Mouse (Mus musculus) midbrain, embryonic 14.5 days (tissue): ENCODE results near the gene Ahctf1. TPM values are rescaled to one million over a fixed set of nuclear protein-coding genes. Genes with fewer than 3 reads are reported as not detected.

Experiments
- ATAC-seq: fragments of 200-750 bp; cut with Nextera tagmentation; 2 replicates; pipeline ENCODE4 v1.8.0; 2017; ENCODE audit warnings: moderate number of reproducible peaks, moderate library complexity; ENCODE audit not compliant: low FRiP score, low TSS enrichment
- DNase-seq: peaks from one replicate; pipeline ENCODE4 v3.0.0-alpha.2; 2015
- H3K27ac ChIP-seq: fragments of 300-500 bp; sonication (generic); replicated peaks from 2 replicates; pipeline ENCODE4 v1.5.1; 2014; ENCODE audit warnings: mild to moderate bottlenecking, low read depth, low read length, moderate library complexity
- H3K27me3 ChIP-seq: fragments of 300-500 bp; sonication (generic); 2 replicates; pipeline ENCODE4 v1.6.1; 2014; ENCODE audit warnings: low read length, control low read depth, mixed read lengths; ENCODE audit not compliant: control insufficient read depth, insufficient read depth
- H3K36me3 ChIP-seq: fragments of 300-500 bp; sonication (generic); 2 replicates; pipeline ENCODE4 v1.6.1; 2014; ENCODE audit warnings: low read length, control low read depth; ENCODE audit not compliant: control insufficient read depth, insufficient read depth
- H3K4me1 ChIP-seq: fragments of 300-500 bp; sonication (generic); 2 replicates; pipeline ENCODE4 v1.6.1; 2014; ENCODE audit warnings: mild to moderate bottlenecking, antibody characterized with exemption, low read length, control low read depth; ENCODE audit not compliant: control insufficient read depth, insufficient read depth
- H3K4me2 ChIP-seq: fragments of 300-500 bp; sonication (generic); 2 replicates; pipeline ENCODE4 v1.6.1; 2014; ENCODE audit warnings: mild to moderate bottlenecking, low read length, moderate library complexity
- H3K4me3 ChIP-seq: fragments of 300-500 bp; sonication (generic); replicated peaks from 2 replicates; pipeline ENCODE4 v1.5.1; 2014; ENCODE audit warnings: low read depth, low read length
- H3K9ac ChIP-seq: fragments of 300-500 bp; sonication (generic); replicated peaks from 2 replicates; pipeline ENCODE4 v1.6.1; 2014; ENCODE audit warnings: mild to moderate bottlenecking, low read length, moderate library complexity
- H3K9me3 ChIP-seq: fragments of 300-500 bp; sonication (generic); 2 replicates; pipeline ENCODE4 v1.6.1; 2016; ENCODE audit warnings: low read length, control low read depth, mixed read lengths; ENCODE audit not compliant: control insufficient read depth
- WGBS: fragments of 180-500 bp; shearing (Covaris S2); extraction: QIAGEN DNeasy Blood & Tissue Kit; methylation state at CpG from one replicate; pipeline ENCODE4 v1.1.7; 2014; 5-methylcytosine and 5-hydroxymethylcytosine counted together
- polyA plus RNA-seq: library from polyadenylated mRNA; unstranded; fragments of >200 nt; fragmentation: Nextera tagmentation; extraction: Ambion mirVana; gene quantifications from 2 replicates; pipeline ENCODE4 v1.2.1, GENCODE M21; 2014

Gene Ahctf1
- polyA plus RNA-seq, 1 experiment from 2014 or later = 24.2 TPM

GRCm38 (mm10) chr1:179713367-179713766, 90.1 kb downstream of the Ahctf1 start:
- Histone ChIP-seq H3K9ac (no peak overlapping the region), H3K4me1 (no peaks in the 10 kb centered on the region), H3K4me2 (no peak overlapping the region), H3K4me3 (no peak overlapping the region), H3K27me3 (no peaks in the 10 kb centered on the region), H3K9me3 (no peaks in the 10 kb centered on the region), H3K36me3 (no peaks in the 10 kb centered on the region), H3K27ac (no peak overlapping the region)
- WGBS = 85% methylated on average over 3 of the region's 3 CpGs
- DNase-seq = no peak
- no peak for ATAC-seq

- H3K4me3 ChIP-seq = no peak overlapping the region
- DNase-seq (no peak), ATAC-seq (no peak)
- H3K36me3 ChIP-seq = no peaks in the 10 kb centered on the region
- no peak overlapping the region for H3K27ac ChIP-seq
- 82% methylated on average over 7 of the region's 7 CpGs for WGBS
- no peaks in the 10 kb centered on the region for H3K9me3 ChIP-seq
- no peaks in the 10 kb centered on the region for H3K4me1 ChIP-seq
- no peaks in the 10 kb centered on the region for H3K27me3 ChIP-seq
- H3K9ac ChIP-seq = no peak overlapping the region
- no peak overlapping the region for H3K4me2 ChIP-seq
Measured at GRCm38 (mm10) chr1:179712658-179713057, 90.8 kb downstream of the Ahctf1 start.

- DNase-seq (no peak), ATAC-seq (no peak)
- no peaks in the 10 kb centered on the region for H3K4me1 ChIP-seq
- no peak overlapping the region for H3K9ac ChIP-seq
- H3K27ac ChIP-seq = no peak overlapping the region
- no peaks in the 10 kb centered on the region for H3K36me3 ChIP-seq
- no peaks in the 10 kb centered on the region for H3K27me3 ChIP-seq
- H3K4me2 ChIP-seq = no peak overlapping the region
- 92% methylated on average over 5 of the region's 5 CpGs for WGBS
- no peaks in the 10 kb centered on the region for H3K9me3 ChIP-seq
- no peak overlapping the region for H3K4me3 ChIP-seq
Measured at GRCm38 (mm10) chr1:179710739-179711138, 92.7 kb downstream of the Ahctf1 start.

- no peak overlapping the region for H3K4me2 ChIP-seq
- no peaks in the 10 kb centered on the region for H3K36me3 ChIP-seq
- no peaks in the 10 kb centered on the region for H3K4me1 ChIP-seq
- 87% methylated on average over 6 of the region's 6 CpGs for WGBS
- H3K9me3 ChIP-seq = no peaks in the 10 kb centered on the region
- no peak overlapping the region for H3K9ac ChIP-seq
- no peak for DNase-seq
- no peak overlapping the region for H3K4me3 ChIP-seq
- no peaks in the 10 kb centered on the region for H3K27me3 ChIP-seq
- ATAC-seq = no peak
- H3K27ac ChIP-seq = no peak overlapping the region
Measured at GRCm38 (mm10) chr1:179709390-179709789, 94.1 kb downstream of the Ahctf1 start.

- H3K9ac ChIP-seq = no peak overlapping the region
- 91% methylated on average over 6 of the region's 6 CpGs for WGBS
- ATAC-seq (no peak), DNase-seq (no peak)
- no peak overlapping the region for H3K4me3 ChIP-seq
- H3K9me3 ChIP-seq = no peaks in the 10 kb centered on the region
- H3K36me3 ChIP-seq = no peaks in the 10 kb centered on the region
- no peaks in the 10 kb centered on the region for H3K27me3 ChIP-seq
- no peak overlapping the region for H3K27ac ChIP-seq
- no peaks in the 10 kb centered on the region for H3K4me1 ChIP-seq
- H3K4me2 ChIP-seq = no peak overlapping the region
Measured at GRCm38 (mm10) chr1:179705154-179705553, 98.3 kb downstream of the Ahctf1 start.

GRCm38 (mm10) chr1:179704150-179704549, 99.3 kb downstream of the Ahctf1 start:
- H3K27me3 ChIP-seq = no peaks in the 10 kb centered on the region
- no peak overlapping the region for H3K9ac ChIP-seq
- H3K4me2 ChIP-seq = no peak overlapping the region
- H3K9me3 ChIP-seq = no peaks in the 10 kb centered on the region
- DNase-seq (no peak), ATAC-seq (no peak)
- no peak overlapping the region for H3K27ac ChIP-seq
- no peaks in the 10 kb centered on the region for H3K4me1 ChIP-seq
- 83% methylated on average over 3 of the region's 3 CpGs for WGBS
- no peaks in the 10 kb centered on the region for H3K36me3 ChIP-seq
- H3K4me3 ChIP-seq = no peak overlapping the region

Other genes with a start within 250 kb of the Ahctf1 start
- 146 and 151 TPM in 2 replicates for gene Sccpdh, start 135.5 kb downstream of the Ahctf1 start, polyA plus RNA-seq
- not detected in 2 replicates for gene Kif28, start 58.4 kb downstream of the Ahctf1 start, polyA plus RNA-seq
- gene Gm10518, start 304 bp downstream of the Ahctf1 start, polyA plus RNA-seq = not detected in 2 replicates
- gene Cdc42bpa, start 156.8 kb upstream of the Ahctf1 start, polyA plus RNA-seq = 29.5 and 31.8 TPM in 2 replicates